29 mouse cellular contexts compared by ENCODE assay signal in the genomic region with DNA sequence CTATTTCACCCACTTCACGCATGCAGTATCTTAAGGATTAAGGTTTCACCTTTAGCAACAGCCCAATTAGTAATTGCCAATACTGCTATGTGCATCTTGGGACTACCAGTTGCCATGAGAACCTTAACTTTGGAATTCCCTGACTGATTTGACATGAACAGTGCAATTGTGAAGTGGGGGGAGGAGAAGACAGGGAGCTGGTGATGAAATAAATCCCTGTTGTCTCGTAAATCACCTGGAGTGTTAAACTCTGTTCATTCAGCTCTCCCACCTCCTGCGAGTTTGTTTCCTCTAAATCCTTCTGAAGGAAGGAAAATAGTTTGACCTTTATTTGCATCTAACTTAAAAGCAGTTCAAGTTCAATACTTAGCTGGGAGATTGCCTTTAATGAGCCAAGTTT.
DNase-seq lines count a peak whose midpoint lies in the region; ATAC-seq lines count a peak whose summit lies in the region.
"Had no signal": no experiment of that assay in that cellular context is flagged by ENCODE, and none has a peak within 500 bp of the region (broad histone marks: within the 10 kb centered on the region; RNA-seq: fewer than 3 reads in every experiment).

No protein-coding gene starts in this region.

- H3K36me3 ChIP-seq in forebrain, embryonic 11.5 days (ENCODE audit: control insufficient read depth, insufficient read depth, low read length), result no peaks in the 10 kb centered on the region
- H3K36me3 ChIP-seq in forebrain, embryonic 15.5 days, result no peaks in the 10 kb centered on the region
- no peaks in the 10 kb centered on the region for H3K36me3 ChIP-seq in midbrain, embryonic 10.5 days
- H3K36me3 ChIP-seq in midbrain, embryonic 15.5 days (replicated peaks), result no peaks in the 10 kb centered on the region
- H3K36me3 ChIP-seq in neural tube, embryonic 14.5 days (ENCODE audit: control insufficient read depth, insufficient read depth, low read length), result no peaks in the 10 kb centered on the region
- H3K36me3 ChIP-seq in hindbrain, embryonic 14.5 days (replicated peaks; ENCODE audit: control insufficient read depth, insufficient read depth), result no peaks in the 10 kb centered on the region
- H3K36me3 ChIP-seq: embryonic facial prominence, embryonic 12.5 days; midbrain, embryonic 12.5 days had no signal

- H3K4me3 ChIP-seq in forebrain, embryonic 11.5 days (ENCODE audit: low read depth, low read length), result no peak overlapping the region
- H3K4me3 ChIP-seq in forebrain, embryonic 15.5 days, result no peak overlapping the region
- H3K4me3 ChIP-seq in midbrain, embryonic 10.5 days, result no peak overlapping the region
- H3K4me3 ChIP-seq in midbrain, embryonic 15.5 days, result no peak overlapping the region
- no peak overlapping the region for H3K4me3 ChIP-seq in neural tube, embryonic 14.5 days (ENCODE audit: low read depth, low read length)
- H3K4me3 ChIP-seq in hindbrain, embryonic 14.5 days (replicated peaks; ENCODE audit: low read length), result no peak overlapping the region
- H3K4me3 ChIP-seq: embryonic facial prominence, embryonic 12.5 days; midbrain, embryonic 12.5 days had no signal

- H3K9ac ChIP-seq in forebrain, embryonic 11.5 days (ENCODE audit: low read length), result no peak overlapping the region
- no peak overlapping the region for H3K9ac ChIP-seq in forebrain, embryonic 15.5 days (replicated peaks)
- H3K9ac ChIP-seq in midbrain, embryonic 15.5 days, result no peak overlapping the region
- no peak overlapping the region for H3K9ac ChIP-seq in neural tube, embryonic 14.5 days (replicated peaks; ENCODE audit: low read depth, low read length)
- no peak overlapping the region for H3K9ac ChIP-seq in hindbrain, embryonic 14.5 days
- H3K9ac ChIP-seq: embryonic facial prominence, embryonic 12.5 days; liver, embryonic 14.5 days; midbrain, embryonic 12.5 days had no signal

- no peak overlapping the region for H3K27ac ChIP-seq in forebrain, embryonic 11.5 days (ENCODE audit: low read depth, low read length)
- no peak overlapping the region for H3K27ac ChIP-seq in forebrain, embryonic 15.5 days (replicated peaks)
- 0 out of 2 replicates have a peak overlapping the region, but pooled peaks have one; percentile 29 for H3K27ac ChIP-seq in midbrain, embryonic 10.5 days (replicated peaks)
- H3K27ac ChIP-seq in midbrain, embryonic 15.5 days, result no peak overlapping the region
- H3K27ac ChIP-seq in neural tube, embryonic 14.5 days (ENCODE audit: low read depth, low read length), result no peak overlapping the region
- no peak overlapping the region for H3K27ac ChIP-seq in hindbrain, embryonic 14.5 days
- H3K27ac ChIP-seq: embryonic facial prominence, embryonic 12.5 days; hindbrain, postnatal 0 days; liver, embryonic 14.5 days; midbrain, embryonic 12.5 days had no signal

- no peaks in the 10 kb centered on the region for H3K9me3 ChIP-seq in forebrain, embryonic 11.5 days (ENCODE audit: control insufficient read depth, low read length)
- H3K9me3 ChIP-seq in forebrain, embryonic 15.5 days, result no peaks in the 10 kb centered on the region
- H3K9me3 ChIP-seq in midbrain, embryonic 10.5 days (replicated peaks), result no peaks in the 10 kb centered on the region
- no peaks in the 10 kb centered on the region for H3K9me3 ChIP-seq in midbrain, embryonic 15.5 days
- H3K9me3 ChIP-seq in neural tube, embryonic 14.5 days (ENCODE audit: control insufficient read depth, low read length), result no peaks in the 10 kb centered on the region
- no peaks in the 10 kb centered on the region for H3K9me3 ChIP-seq in hindbrain, embryonic 14.5 days (ENCODE audit: control insufficient read depth, low read length)
- H3K9me3 ChIP-seq: embryonic facial prominence, embryonic 12.5 days; midbrain, embryonic 12.5 days had no signal

- WGBS in forebrain, embryonic 11.5 days, result 22% methylated on average over 3 of the region's 3 CpGs
- 17% methylated on average over 3 of the region's 3 CpGs for WGBS in forebrain, embryonic 15.5 days
- 31% methylated on average over 3 of the region's 3 CpGs for WGBS in midbrain, embryonic 10.5 days
- WGBS in midbrain, embryonic 15.5 days, result 20% methylated on average over 3 of the region's 3 CpGs
- WGBS in neural tube, embryonic 14.5 days, result 18% methylated on average over 3 of the region's 3 CpGs
- 27% methylated on average over 3 of the region's 3 CpGs for WGBS in hindbrain, embryonic 14.5 days

- DNase-seq in forebrain, embryonic 11.5 days (ENCODE audit: low spot score), result no peak
- DNase-seq in midbrain, embryonic 10.5 days (ENCODE audit: low spot score), result no peak
- DNase-seq in forelimb bud, embryonic 11.5 days (ENCODE audit: low read depth, low spot score), result peak; percentile 21
- no peak for DNase-seq in hindbrain, embryonic 14.5 days (ENCODE audit: low spot score)
- no peak for DNase-seq in frontal cortex, postnatal 25 days (ENCODE audit: low spot score in 2 of 2)
- DNase-seq: adrenal gland, postnatal 14 days; cerebellum, adult 11-12 months; cerebellum, adult 9-11 months; gastrocnemius, postnatal 36 days; heart, adult 18-20 months; heart, postnatal 4 days; kidney, adult 8-10 months; kidney, postnatal 10 days; layer of hippocampus, adult 9-11 months; liver; lung, adult 2 months; lung, postnatal 10 days; thymus, adult 2 months; thymus, postnatal 36 days had no signal

- ATAC-seq in forebrain, embryonic 11.5 days (replicated peaks; ENCODE audit: low FRiP score), result peak; percentile 64
- no peak for ATAC-seq in forebrain, embryonic 15.5 days (replicated peaks)
- no peak for ATAC-seq in midbrain, embryonic 15.5 days (replicated peaks)
- peak; percentile 41; the same call in 1 of the 2 replicates for ATAC-seq in neural tube, embryonic 14.5 days (ENCODE audit: low read depth)
- no peak for ATAC-seq in hindbrain, embryonic 14.5 days (ENCODE audit: low FRiP score)
- ATAC-seq: hindbrain, postnatal 0 days; intestine, embryonic 16.5 days; Patski had no signal

- peaks cover 21% of the 10 kb centered on the region for H3K4me1 ChIP-seq in forebrain, embryonic 11.5 days (replicated peaks; ENCODE audit: control insufficient read depth, insufficient read depth, low read length)
- peaks cover 25% of the 10 kb centered on the region for H3K4me1 ChIP-seq in forebrain, embryonic 15.5 days
- peaks cover 48% of the 10 kb centered on the region for H3K4me1 ChIP-seq in midbrain, embryonic 10.5 days
- peaks cover 15% of the 10 kb centered on the region for H3K4me1 ChIP-seq in midbrain, embryonic 15.5 days
- peaks cover 13% of the 10 kb centered on the region for H3K4me1 ChIP-seq in neural tube, embryonic 14.5 days (ENCODE audit: control insufficient read depth, insufficient read depth, low read length)
- H3K4me1 ChIP-seq in hindbrain, embryonic 14.5 days (replicated peaks; ENCODE audit: control insufficient read depth, insufficient read depth, low read length), result peaks cover 16% of the 10 kb centered on the region

- H3K27me3 ChIP-seq in forebrain, embryonic 11.5 days (ENCODE audit: control insufficient read depth, insufficient read depth, low read length), result no peaks in the 10 kb centered on the region
- H3K27me3 ChIP-seq in forebrain, embryonic 15.5 days, result no peaks in the 10 kb centered on the region
- no peaks in the 10 kb centered on the region for H3K27me3 ChIP-seq in midbrain, embryonic 10.5 days (ENCODE audit: low read depth, poor library complexity, severe bottlenecking)
- no peaks in the 10 kb centered on the region for H3K27me3 ChIP-seq in midbrain, embryonic 15.5 days (replicated peaks)
- no peaks in the 10 kb centered on the region for H3K27me3 ChIP-seq in neural tube, embryonic 14.5 days (ENCODE audit: control insufficient read depth, insufficient read depth, low read length)
- H3K27me3 ChIP-seq in hindbrain, embryonic 14.5 days (ENCODE audit: control insufficient read depth, insufficient read depth, low read length), result no peaks in the 10 kb centered on the region
- H3K27me3 ChIP-seq: embryonic facial prominence, embryonic 12.5 days; midbrain, embryonic 12.5 days; Patski had no signal

- H3K4me2 ChIP-seq in forebrain, embryonic 11.5 days (ENCODE audit: low read depth, low read length, severe bottlenecking), result no peak overlapping the region
- no peak overlapping the region for H3K4me2 ChIP-seq in forebrain, embryonic 15.5 days (replicated peaks)
- H3K4me2 ChIP-seq in midbrain, embryonic 15.5 days, result no peak overlapping the region
- no peak overlapping the region for H3K4me2 ChIP-seq in neural tube, embryonic 14.5 days (ENCODE audit: low read depth, low read length)
- H3K4me2 ChIP-seq in hindbrain, embryonic 14.5 days (replicated peaks), result no peak overlapping the region
- H3K4me2 ChIP-seq: embryonic facial prominence, embryonic 12.5 days; heart, embryonic 11.5 days; midbrain, embryonic 12.5 days had no signal

Comparison
In these comparisons a context has a peak if more than half of its experiments do, and no peak if none do; other contexts are left out.
1. ATAC-seq: peak in forebrain, embryonic 11.5 days (single experiment) and neural tube, embryonic 14.5 days (single experiment); none in forebrain, embryonic 15.5 days (single experiment), midbrain, embryonic 15.5 days (single experiment) and hindbrain, embryonic 14.5 days (single experiment).